Mouse (Mus musculus): Measurements from ENCODE around the gene Macf1. TPM values are rescaled to one million over a fixed set of nuclear protein-coding genes. Genes with fewer than 3 reads are reported as not detected.

The Macf1 gene
- total and polyA plus RNA-seq, 2 experiments from 2014 or later: 57.3 to 243 TPM

DNA sequence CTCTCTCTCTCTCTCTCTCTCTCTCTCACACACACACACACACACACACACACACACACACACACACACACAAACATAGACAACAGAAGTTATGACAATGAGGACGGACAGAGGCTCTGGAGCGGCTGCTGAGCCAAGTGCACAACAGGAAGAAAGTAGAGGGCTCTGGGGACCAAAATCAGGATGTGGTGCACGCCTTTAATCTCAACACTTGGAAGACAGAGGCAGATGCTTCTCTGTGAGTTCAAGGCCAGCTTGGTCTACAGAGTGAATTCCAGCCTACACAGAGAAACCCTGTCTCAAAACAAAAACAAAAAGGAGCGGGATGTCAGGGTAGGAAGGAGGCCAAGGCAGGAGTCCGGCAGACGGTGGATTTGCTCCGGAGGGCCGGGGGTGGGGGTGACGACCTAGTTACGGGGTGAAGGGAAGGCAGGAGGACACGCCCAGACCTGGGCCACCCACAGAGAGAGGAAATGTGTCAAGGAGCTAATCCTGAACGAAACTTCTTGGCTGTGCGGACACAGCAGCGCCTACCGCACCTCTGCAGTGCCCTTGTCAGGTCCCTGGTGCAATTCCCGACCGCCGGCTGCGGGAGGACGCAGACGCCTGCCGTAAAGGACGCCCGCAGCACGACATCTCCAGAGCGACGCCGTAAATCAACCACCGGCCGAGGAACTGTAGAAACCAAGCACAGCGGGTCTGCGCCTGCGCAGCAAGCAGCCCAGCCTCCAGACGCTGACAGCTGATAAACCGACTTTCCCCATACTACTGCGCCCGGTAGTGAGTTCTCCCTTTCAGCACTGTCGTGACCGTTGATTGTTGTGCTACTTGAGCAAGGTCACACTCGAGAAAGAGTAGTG is 33.6 kb upstream of the Macf1 start, which contains the start of gene Ndufs5:
Gene Ndufs5 (minus strand): TSS at position 629 of the 860 bp plus-strand sequence.
- peak within 1 kb of the TSS; percentile 78; the same call in 1 of the 2 replicates for H3K27ac ChIP-seq
- H3K4me3 ChIP-seq (ENCODE audit: low read length): peak within 1 kb of the TSS; percentile 75
- DNase-seq (ENCODE audit: low spot score) (peak; percentile 98), ATAC-seq (peak; percentile 95)
- WGBS: under 1% methylated on average over 40 of the region's 40 CpGs
- H3K9me3 ChIP-seq (ENCODE audit: low read length): no peaks in the 10 kb centered on the region
- H3K36me3 ChIP-seq (ENCODE audit: insufficient read depth, low read length): peaks cover 10% of the 10 kb centered on the region
- no peak for TF ChIP-seq CTCF (IDR thresholded peaks at IDR 0.05; ENCODE audit: low read depth)
- peak within 1 kb of the TSS; percentile 65 for H3K4me2 ChIP-seq (ENCODE audit: low read depth, low read length)
- H3K4me1 ChIP-seq (ENCODE audit: insufficient read depth, low read length): no peaks in the 10 kb centered on the region; the same call in 1 of the 2 replicates
- peak within 1 kb of the TSS; percentile 77 for H3K9ac ChIP-seq (replicated peaks; ENCODE audit: low read length)
- no peaks in the 10 kb centered on the region for H3K27me3 ChIP-seq (ENCODE audit: insufficient read depth, low read length)

DNA sequence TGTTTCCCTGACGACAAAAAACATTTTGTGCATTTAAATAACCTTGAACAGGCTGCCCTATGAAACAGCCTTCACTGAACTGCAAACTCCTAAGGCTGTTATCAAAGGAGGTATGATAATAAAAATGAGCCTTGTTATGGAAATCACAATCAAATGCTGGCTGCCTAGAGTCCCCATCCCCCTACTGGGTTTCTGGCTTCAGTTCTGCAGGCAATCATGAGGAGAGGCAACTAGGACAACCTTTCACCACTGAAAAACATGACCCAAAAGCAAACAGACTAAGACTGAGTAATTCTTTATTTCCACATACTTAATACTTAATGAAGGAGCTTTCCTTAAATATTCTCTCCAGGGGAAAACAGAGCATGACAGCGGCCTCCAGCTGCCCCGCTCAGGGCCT is 28.3 kb upstream of the Macf1 start:
- DNase-seq (ENCODE audit: low spot score): no peak
- Histone ChIP-seq H3K4me1 (ENCODE audit: insufficient read depth, low read length) (no peaks in the 10 kb centered on the region; the same call in 1 of the 2 replicates), H3K4me2 (ENCODE audit: low read depth, low read length) (no peak overlapping the region), H3K27ac (no peak overlapping the region), H3K27me3 (ENCODE audit: insufficient read depth, low read length) (no peaks in the 10 kb centered on the region), H3K9ac (replicated peaks; ENCODE audit: low read length) (no peak overlapping the region), H3K9me3 (ENCODE audit: low read length) (no peaks in the 10 kb centered on the region), H3K4me3 (ENCODE audit: low read length) (no peak overlapping the region), H3K36me3 (ENCODE audit: insufficient read depth, low read length) (peaks cover 10% of the 10 kb centered on the region)
- no peak for ATAC-seq
- WGBS: 95% methylated on average over 1 of the region's 3 CpGs
- no peak for TF ChIP-seq CTCF (IDR thresholded peaks at IDR 0.05; ENCODE audit: low read depth)

DNA sequence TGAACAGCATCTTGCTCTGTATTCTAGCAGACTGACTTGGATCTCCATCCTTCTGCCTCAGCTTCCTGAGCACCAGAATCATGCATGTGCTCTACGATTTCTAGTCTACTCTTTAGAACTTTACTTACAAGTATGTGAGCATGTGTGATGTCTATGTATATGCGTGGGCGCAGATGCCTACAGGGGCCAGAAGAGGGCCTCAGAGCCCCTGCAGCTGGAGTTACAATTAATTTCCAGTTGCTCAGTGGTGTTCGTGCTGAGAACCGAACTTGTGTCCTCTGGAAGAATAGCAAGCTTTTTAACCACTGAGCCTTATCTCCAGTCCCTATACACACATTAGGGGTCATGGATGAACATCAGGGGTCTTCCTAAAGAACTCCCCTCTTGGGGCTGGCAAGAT is 23.2 kb upstream of the Macf1 start:
- Histone ChIP-seq H3K4me2 (ENCODE audit: low read depth, low read length) (no peak overlapping the region), H3K36me3 (ENCODE audit: insufficient read depth, low read length) (no peaks in the 10 kb centered on the region), H3K9ac (replicated peaks; ENCODE audit: low read length) (no peak overlapping the region), H3K4me1 (ENCODE audit: insufficient read depth, low read length) (no peaks in the 10 kb centered on the region), H3K9me3 (ENCODE audit: low read length) (no peaks in the 10 kb centered on the region), H3K27ac (no peak overlapping the region), H3K27me3 (ENCODE audit: insufficient read depth, low read length) (no peaks in the 10 kb centered on the region), H3K4me3 (ENCODE audit: low read length) (no peak overlapping the region)
- DNase-seq (ENCODE audit: low spot score) (no peak), ATAC-seq (no peak)
- 93% methylated on average over 5 of the region's 5 CpGs for WGBS
- no peak for TF ChIP-seq CTCF (IDR thresholded peaks at IDR 0.05; ENCODE audit: low read depth)

DNA sequence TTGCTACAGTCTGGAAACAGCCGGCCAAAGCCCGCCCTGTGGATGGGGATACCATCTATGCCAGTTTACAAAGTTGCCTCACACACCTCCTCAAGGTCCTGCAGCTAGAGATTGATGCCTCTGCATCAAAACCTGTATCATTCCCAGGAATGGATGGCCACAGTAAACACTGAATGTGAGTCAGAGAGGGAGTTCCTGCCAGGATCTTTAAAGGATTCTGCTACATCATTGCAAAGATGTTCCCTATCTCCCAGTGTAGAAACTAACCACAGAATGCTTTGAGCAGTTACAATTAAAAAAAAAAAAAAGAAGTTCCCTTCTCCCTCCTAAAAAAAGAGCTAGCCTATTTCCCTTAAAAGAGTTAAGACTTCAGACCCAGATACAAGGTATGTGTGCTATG is 21.2 kb upstream of the Macf1 start:
- WGBS: 91% methylated on average over 2 of the region's 2 CpGs
- H3K27ac ChIP-seq: no peak overlapping the region
- H3K36me3 ChIP-seq (ENCODE audit: insufficient read depth, low read length): no peaks in the 10 kb centered on the region
- no peaks in the 10 kb centered on the region for H3K27me3 ChIP-seq (ENCODE audit: insufficient read depth, low read length)
- DNase-seq (ENCODE audit: low spot score) (no peak), ATAC-seq (no peak)
- H3K4me2 ChIP-seq (ENCODE audit: low read depth, low read length): no peak overlapping the region
- H3K9me3 ChIP-seq (ENCODE audit: low read length): no peaks in the 10 kb centered on the region
- TF ChIP-seq CTCF (IDR thresholded peaks at IDR 0.05; ENCODE audit: low read depth): no peak
- no peak overlapping the region for H3K4me3 ChIP-seq (ENCODE audit: low read length)
- H3K9ac ChIP-seq (replicated peaks; ENCODE audit: low read length): no peak overlapping the region
- H3K4me1 ChIP-seq (ENCODE audit: insufficient read depth, low read length): no peaks in the 10 kb centered on the region

DNA sequence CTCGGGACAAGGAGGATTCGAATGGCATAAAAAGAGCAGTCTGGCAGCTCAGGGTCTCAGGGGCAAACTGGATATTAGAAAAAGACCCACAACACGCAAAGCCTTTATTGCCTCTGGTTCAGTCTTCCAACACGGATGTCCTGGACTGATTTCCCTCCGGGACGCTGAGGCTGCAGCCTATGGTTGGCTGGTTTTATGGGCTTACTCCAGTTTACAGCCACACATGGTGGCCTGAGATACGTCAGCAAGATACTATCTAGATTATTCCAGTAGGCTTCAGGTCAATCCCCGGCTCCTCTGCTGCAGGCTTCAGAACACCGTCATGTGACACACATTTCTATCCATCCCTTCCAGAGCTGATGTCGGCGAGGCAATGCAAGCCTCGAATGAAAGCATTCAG is 9.2 kb upstream of the Macf1 start:
- Histone ChIP-seq H3K4me1 (ENCODE audit: insufficient read depth, low read length) (no peaks in the 10 kb centered on the region), H3K4me2 (ENCODE audit: low read depth, low read length) (no peak overlapping the region), H3K27me3 (ENCODE audit: insufficient read depth, low read length) (no peaks in the 10 kb centered on the region), H3K36me3 (ENCODE audit: insufficient read depth, low read length) (no peaks in the 10 kb centered on the region), H3K4me3 (ENCODE audit: low read length) (no peak overlapping the region), H3K9ac (replicated peaks; ENCODE audit: low read length) (no peak overlapping the region), H3K9me3 (ENCODE audit: low read length) (no peaks in the 10 kb centered on the region), H3K27ac (no peak overlapping the region)
- no peak for ATAC-seq
- no peak for TF ChIP-seq CTCF (IDR thresholded peaks at IDR 0.05; ENCODE audit: low read depth)
- WGBS: 82% methylated on average over 12 of the region's 12 CpGs
- no peak for DNase-seq (ENCODE audit: low spot score)

DNA sequence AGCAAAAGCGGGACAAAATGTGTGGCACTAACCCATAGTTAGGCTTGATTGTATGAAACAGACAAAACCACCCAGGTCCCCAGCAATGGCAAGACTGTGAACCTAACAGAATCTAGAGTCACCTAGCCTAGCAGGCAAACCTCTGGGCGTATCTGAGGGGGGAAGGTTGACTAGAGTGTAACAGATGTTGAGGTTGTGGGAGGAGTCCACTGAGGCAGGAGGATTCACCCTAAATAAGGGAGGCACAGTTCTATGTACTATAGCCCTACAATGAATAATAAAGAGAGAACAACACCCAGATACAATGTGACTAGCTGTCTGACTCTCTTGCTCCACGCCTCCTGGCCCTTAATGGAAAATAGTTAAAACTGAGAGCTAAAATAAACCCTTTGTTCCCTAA is 7.9 kb upstream of the Macf1 start:
- no peak for DNase-seq (ENCODE audit: low spot score)
- Histone ChIP-seq H3K27me3 (ENCODE audit: insufficient read depth, low read length) (no peaks in the 10 kb centered on the region), H3K4me1 (ENCODE audit: insufficient read depth, low read length) (no peaks in the 10 kb centered on the region), H3K27ac (no peak overlapping the region), H3K36me3 (ENCODE audit: insufficient read depth, low read length) (no peaks in the 10 kb centered on the region), H3K4me2 (ENCODE audit: low read depth, low read length) (no peak overlapping the region), H3K9ac (replicated peaks; ENCODE audit: low read length) (no peak overlapping the region), H3K4me3 (ENCODE audit: low read length) (no peak overlapping the region), H3K9me3 (ENCODE audit: low read length) (no peaks in the 10 kb centered on the region)
- WGBS: 89% methylated on average over 3 of the region's 3 CpGs
- no peak for ATAC-seq
- no peak for TF ChIP-seq CTCF (IDR thresholded peaks at IDR 0.05; ENCODE audit: low read depth)

DNA sequence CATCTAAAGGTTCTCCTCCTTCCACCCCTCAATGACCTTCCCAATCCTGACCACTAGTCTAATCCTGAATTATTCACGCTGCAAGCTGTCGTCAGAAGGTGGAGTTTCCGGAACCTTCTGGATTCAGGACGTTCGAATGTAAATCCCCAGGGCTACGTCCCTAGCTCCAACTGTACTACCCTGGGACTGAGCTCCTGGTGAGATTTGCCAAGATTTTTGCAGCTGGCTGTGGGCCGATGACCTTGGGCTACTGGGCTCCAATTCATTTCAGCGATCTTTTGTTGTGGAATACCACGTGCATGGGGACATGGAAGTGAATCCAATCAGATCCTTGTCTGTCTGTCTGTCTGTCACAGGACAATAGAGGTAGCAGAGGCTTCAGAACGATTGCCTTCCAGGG is 6.2 kb upstream of the Macf1 start:
- no peaks in the 10 kb centered on the region for H3K9me3 ChIP-seq (ENCODE audit: low read length)
- no peak for DNase-seq (ENCODE audit: low spot score)
- no peaks in the 10 kb centered on the region for H3K27me3 ChIP-seq (ENCODE audit: insufficient read depth, low read length)
- ATAC-seq: no peak
- no peak overlapping the region for H3K27ac ChIP-seq
- TF ChIP-seq CTCF (IDR thresholded peaks at IDR 0.05; ENCODE audit: low read depth): no peak
- no peak overlapping the region for H3K4me2 ChIP-seq (ENCODE audit: low read depth, low read length)
- H3K4me1 ChIP-seq (ENCODE audit: insufficient read depth, low read length): 0 out of 2 replicates have a peak, but pooled peaks cover 5% of the 10 kb centered on the region
- H3K9ac ChIP-seq (replicated peaks; ENCODE audit: low read length): no peak overlapping the region
- WGBS: 80% methylated on average over 10 of the region's 10 CpGs
- no peak overlapping the region for H3K4me3 ChIP-seq (ENCODE audit: low read length)
- no peaks in the 10 kb centered on the region for H3K36me3 ChIP-seq (ENCODE audit: insufficient read depth, low read length)
